Mouse (Mus musculus) ZHBTc4 (cell line): ENCODE measurements around the gene Dcaf6.

Experiments
- DNase-seq: peaks from one replicate; pipeline ENCODE4 v3.0.0-alpha.2; 2011; ENCODE audit warnings: low read depth, low spot score

The Dcaf6 gene

DNA sequence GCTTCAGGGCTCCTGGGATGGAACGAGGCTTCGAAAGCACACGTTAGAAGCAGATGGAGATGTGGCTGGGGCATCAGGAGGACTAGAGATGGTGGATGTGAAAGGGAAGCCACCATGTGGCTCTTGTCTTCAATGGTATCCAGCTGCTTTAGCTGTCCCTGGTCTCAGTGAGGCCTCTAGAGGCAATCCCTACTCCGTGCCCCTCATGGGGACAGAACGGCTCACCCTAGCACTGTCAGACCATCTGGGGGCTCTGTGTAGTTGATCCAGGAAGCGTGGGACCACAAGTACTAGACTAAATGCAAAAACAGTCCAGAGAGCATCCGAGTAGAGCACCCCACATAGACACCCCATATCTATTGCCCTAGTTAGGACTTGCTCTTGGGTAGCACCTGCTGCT is 138.4 kb downstream of the Dcaf6 start:
- no peak for DNase-seq

DNA sequence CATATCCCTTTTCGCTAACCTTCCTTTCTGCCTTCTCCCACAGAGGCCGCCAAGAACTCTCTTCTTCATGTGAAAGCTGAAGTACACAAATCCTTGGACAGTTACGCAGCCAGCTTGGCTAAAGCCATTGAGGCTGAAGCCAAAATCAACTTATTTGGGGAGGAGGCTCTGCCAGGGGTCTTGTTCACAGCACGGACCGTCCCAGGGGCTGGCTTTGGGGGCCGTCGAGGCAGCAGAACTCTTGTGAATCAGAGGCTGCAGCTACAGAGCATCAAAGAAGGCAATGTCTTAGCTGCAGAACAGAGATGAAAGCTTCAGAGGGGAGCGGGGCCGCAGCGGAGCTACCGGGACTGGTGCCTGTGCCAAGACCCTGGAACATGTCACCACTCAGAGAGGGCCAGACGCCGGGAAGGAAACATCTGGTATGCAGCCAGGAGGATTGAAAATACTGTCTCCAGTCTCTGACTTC is 138.8 kb downstream of the Dcaf6 start:
- DNase-seq = no peak

DNA sequence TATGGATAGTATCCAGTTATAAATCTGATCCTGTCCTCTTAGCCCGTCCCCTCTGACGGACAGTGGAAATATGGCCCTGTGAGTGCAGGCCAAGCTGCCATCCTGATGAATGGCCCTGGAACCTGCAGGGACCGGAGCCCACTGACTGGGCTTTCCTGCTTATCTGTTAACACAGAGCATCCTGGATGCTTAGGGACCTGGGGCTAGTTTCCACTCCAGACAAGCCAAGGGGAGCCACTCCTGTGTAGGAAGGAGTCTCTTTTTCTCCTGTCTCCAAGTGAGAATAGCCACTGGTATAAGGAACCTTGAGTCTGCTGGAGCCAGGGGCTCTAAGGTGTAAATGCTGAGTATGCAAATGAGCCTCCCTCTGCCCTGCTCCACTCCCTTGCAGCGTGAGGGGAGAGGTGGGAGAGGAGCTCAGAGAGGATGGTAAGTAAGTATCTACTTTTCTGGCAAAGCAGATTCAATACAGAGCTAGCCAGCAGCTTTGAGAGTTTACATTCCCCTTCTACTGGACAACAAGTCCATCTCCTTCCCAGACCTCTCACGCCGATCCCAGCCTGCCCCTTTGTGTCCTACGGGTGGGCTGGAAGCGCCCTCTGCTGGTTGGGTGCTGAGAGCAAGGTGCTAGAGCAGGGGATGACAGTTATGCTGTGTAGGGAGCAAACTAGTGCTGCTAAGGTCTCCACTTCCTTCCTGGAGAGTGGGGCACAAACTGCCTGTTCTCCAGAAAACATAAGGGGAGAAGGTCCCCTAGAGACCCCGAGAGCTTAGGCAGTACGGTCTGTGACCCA is 139.9 kb downstream of the Dcaf6 start:
- DNase-seq = peak; percentile 70

GRCm38 (mm10) chr1:165316361-165316760 is 143.9 kb downstream of the Dcaf6 start:
- DNase-seq = peak; percentile 46

GRCm38 (mm10) chr1:165308180-165308579 is 152.1 kb downstream of the Dcaf6 start:
- DNase-seq = no peak

DNA sequence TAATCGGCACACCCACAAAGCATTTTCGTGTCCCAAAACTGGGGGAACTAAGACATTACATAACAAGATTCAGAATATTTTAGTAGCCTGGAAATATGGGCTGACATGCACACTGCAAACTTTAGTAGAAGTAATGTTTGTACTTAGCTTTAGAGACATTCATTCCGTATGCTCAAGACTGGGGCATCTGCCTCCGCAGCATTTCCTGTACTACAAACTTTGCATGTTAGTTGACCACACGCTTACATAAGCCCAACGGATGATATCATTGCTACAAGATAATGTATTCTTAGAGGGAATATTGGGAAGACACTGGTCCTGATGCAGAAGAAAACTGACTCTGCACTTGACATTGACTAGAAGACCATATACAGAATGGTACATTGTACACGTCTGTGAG is 155.9 kb downstream of the Dcaf6 start:
- DNase-seq = no peak

DNA sequence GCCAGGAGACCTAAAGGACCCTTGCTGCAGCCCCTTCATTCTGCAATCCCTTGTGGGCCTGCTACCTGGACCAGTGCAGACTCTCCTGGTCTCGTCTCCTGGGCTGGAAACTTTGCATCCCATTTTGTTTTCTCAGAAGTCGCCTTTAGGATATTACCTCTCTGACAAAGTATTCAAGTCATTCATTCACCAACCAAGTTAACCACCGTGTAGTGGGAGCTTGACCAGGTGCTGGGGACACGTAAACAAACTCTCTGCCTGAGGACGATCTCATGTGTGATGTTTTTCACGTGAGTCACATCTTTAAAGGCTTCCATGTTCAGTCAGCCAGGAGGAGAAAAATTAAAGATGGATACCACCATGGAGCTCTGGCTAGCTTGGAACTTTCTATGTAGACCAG is 157.1 kb downstream of the Dcaf6 start:
- DNase-seq = no peak

GRCm38 (mm10) chr1:165302455-165303208 is 157.6 kb downstream of the Dcaf6 start:
- no peak for DNase-seq

DNA sequence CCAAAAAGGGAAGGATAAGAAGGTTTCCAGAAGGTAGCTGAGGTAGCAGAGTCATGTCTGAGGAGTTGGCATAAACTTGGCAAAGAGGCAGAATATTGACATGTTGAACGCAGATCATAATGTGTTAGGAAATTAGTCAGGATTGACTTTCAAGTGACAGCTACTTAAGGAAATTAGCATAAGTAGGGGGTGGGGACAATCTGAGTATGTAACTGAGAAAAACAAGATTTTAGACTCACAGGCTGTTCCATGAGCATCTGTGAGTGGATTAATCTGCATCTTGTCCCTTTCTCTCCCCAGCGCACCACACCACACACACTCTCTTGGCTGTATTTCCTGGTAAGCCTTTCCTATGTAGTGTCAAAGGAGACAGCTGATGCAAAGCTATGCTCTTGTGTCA is 158.7 kb downstream of the Dcaf6 start:
- no peak for DNase-seq

DNA sequence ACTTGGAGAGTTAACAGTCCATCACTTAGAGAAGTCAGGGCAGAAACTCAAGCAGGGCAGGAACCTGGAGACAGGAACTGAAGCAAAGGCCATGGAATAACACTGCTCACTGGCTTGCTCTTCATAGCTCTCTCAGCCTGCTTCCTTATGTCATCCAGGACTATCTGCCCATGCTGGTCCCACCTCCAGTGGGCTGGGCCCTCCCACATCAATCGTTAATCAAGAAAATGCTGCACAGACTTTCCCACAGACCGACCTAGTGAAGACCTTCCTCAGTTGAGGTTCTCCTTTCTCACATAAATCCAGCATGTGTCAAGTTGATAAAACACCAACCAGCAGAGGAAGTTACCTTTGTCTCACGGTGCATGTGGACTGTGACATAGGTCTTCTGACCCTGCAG is 159.2 kb downstream of the Dcaf6 start:
- DNase-seq = no peak

- DNase-seq = no peak
Observed at GRCm38 (mm10) chr1:165295489-165295888, 164.8 kb downstream of the Dcaf6 start, which contains the start of gene Gpr161. Gene Gpr161 (plus strand): TSS chr1:165295789.

GRCm38 (mm10) chr1:165291606-165292005 is 168.7 kb downstream of the Dcaf6 start:
- DNase-seq = peak; percentile 90

DNA sequence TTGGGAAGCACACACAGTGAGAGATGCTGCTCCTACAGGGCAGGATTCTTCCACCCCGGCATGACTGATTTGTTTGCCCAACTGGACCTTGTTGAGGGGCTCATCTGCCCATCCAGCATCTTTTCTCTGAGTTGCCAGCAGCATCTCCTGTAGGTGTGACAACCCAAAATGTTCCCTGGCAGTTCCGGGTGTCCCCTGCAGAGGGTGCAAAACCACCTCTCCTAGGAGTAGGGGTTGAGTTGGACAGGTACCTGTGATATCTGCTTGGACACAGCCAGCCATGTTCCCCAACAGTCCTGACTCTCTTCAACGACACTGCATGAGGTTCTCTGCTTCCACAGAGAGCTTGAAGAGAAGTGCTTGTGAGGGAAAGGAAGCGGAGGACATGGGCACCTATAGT is 170.4 kb downstream of the Dcaf6 start:
- DNase-seq = peak; percentile 73

DNA sequence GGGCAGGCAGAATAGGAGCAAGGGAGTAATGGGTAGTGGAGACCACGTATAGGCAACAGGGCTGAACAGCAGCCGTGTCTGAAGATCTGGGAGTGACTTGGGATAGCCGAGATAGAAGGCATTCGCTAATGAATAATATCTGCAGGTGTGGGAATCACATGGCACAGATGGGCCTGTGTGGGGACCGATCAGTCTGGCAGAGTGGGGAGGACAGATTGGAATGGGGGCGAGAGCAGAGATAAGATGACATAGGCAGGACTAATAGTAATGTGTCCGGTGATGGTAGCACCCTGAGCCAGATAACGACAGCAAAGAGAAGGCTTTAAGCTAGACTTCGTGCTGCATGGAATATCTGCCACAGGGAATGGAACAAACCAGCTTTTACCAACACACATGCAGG is 172.1 kb downstream of the Dcaf6 start:
- no peak for DNase-seq

DNA sequence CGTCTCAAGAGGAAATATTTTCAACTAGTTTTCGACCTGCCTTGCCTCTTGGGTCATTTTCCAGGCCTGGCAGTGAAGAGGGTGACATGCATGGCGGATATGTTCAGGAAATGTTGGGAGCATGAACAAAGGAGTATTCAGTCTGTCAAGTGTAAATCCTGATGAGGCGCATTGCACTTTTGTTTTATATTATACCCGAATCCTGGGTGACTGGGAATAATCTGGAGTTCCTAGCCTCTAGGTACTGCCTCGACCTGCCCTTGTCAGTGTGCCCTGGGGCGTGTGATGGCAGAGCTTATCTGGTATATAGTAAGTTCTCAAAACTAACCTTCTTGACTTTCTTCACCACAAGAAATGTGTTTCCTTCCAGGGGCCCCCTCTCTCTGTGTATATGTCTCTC is 176.2 kb downstream of the Dcaf6 start:
- DNase-seq = no peak

DNA sequence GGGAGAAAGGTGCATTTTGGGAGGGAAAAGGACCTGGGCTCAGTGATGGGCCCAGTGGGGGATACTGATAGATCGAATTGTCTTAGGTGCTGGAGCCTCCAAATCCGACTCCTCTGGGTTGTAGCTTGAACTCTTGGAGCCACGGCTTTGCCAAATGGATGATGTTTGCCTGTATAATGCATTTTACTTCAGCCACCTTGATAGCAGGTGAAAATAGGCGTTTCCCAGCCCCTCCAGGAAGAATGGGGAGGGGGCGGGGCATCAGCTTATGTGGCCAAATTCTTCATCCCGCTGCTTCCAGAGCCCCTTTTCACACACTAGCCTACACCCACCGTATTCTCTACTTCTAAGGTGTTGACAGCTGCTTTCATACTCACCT is 177.3 kb downstream of the Dcaf6 start:
- no peak for DNase-seq

- peak; percentile 24 for DNase-seq
Observed at GRCm38 (mm10) chr1:165282222-165282966, 177.9 kb downstream of the Dcaf6 start.

GRCm38 (mm10) chr1:165281351-165282221 is 178.7 kb downstream of the Dcaf6 start:
- DNase-seq = peak; percentile 68

DNA sequence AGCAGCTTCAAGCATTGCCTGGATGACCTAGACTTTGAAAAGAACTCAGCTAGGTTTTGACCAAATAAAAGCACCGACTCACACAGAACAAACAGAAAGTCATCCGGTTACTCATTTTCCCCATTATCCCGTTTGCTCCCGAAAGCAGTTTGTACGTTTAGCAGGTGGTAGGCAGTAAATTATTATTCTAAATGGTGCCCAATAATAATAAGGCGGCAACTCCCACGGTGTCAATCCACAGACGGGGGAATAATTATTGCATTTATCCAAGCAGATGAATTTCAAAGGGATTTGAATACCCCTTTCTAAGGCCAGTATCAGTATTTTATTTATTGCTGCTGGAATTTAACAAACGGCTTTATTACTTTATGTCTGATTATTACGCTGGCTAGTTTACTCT is 179.5 kb downstream of the Dcaf6 start:
- no peak for DNase-seq
